Mouse (Mus musculus): ENCODE data around the gene Mgat5. TPM values are rescaled to one million over a fixed set of nuclear protein-coding genes. Genes with fewer than 3 reads are reported as not detected.

Gene Mgat5
- polyA plus RNA-seq, 1 experiment from 2014 or later: 5.9 TPM

GRCm38 (mm10) chr1:127301038-127301437, 96.2 kb downstream of the Mgat5 start:
- Histone ChIP-seq H3K9me3 (no peaks in the 10 kb centered on the region), H3K4me1 (replicated peaks) (no peaks in the 10 kb centered on the region), H3K4me2 (replicated peaks) (no peak overlapping the region), H3K4me3 (replicated peaks) (no peak overlapping the region), H3K9ac (no peak overlapping the region), H3K27me3 (replicated peaks) (no peaks in the 10 kb centered on the region), H3K27ac (no peak overlapping the region), H3K36me3 (no peaks in the 10 kb centered on the region)
- 84% methylated on average over 6 of the region's 6 CpGs for WGBS
- no peak for ATAC-seq

- H3K27ac ChIP-seq: no peak overlapping the region
- H3K4me1 ChIP-seq (replicated peaks): no peaks in the 10 kb centered on the region
- H3K4me3 ChIP-seq (replicated peaks): no peak overlapping the region
- H3K36me3 ChIP-seq: no peaks in the 10 kb centered on the region
- H3K4me2 ChIP-seq (replicated peaks): no peak overlapping the region
- ATAC-seq: no peak
- no peaks in the 10 kb centered on the region for H3K27me3 ChIP-seq (replicated peaks)
- H3K9ac ChIP-seq: no peak overlapping the region
- no peaks in the 10 kb centered on the region for H3K9me3 ChIP-seq
- 80% methylated on average over 2 of the region's 2 CpGs for WGBS
Measured at GRCm38 (mm10) chr1:127302620-127303019, 97.8 kb downstream of the Mgat5 start.

GRCm38 (mm10) chr1:127303791-127304190, 99.0 kb downstream of the Mgat5 start:
- Histone ChIP-seq H3K4me2 (replicated peaks) (no peak overlapping the region), H3K36me3 (no peaks in the 10 kb centered on the region), H3K4me1 (replicated peaks) (no peaks in the 10 kb centered on the region), H3K4me3 (replicated peaks) (no peak overlapping the region), H3K27me3 (replicated peaks) (no peaks in the 10 kb centered on the region), H3K9me3 (no peaks in the 10 kb centered on the region), H3K27ac (no peak overlapping the region), H3K9ac (no peak overlapping the region)
- WGBS: 89% methylated on average over 5 of the region's 5 CpGs
- no peak for ATAC-seq

GRCm38 (mm10) chr1:127304281-127304680, 99.5 kb downstream of the Mgat5 start:
- Histone ChIP-seq H3K9ac (no peak overlapping the region), H3K4me3 (replicated peaks) (no peak overlapping the region), H3K27me3 (replicated peaks) (no peaks in the 10 kb centered on the region), H3K4me1 (replicated peaks) (no peaks in the 10 kb centered on the region), H3K4me2 (replicated peaks) (no peak overlapping the region), H3K27ac (no peak overlapping the region), H3K9me3 (no peaks in the 10 kb centered on the region), H3K36me3 (no peaks in the 10 kb centered on the region)
- no peak for ATAC-seq
- WGBS: 89% methylated on average over 2 of the region's 2 CpGs

GRCm38 (mm10) chr1:127305582-127305981, 100.8 kb downstream of the Mgat5 start:
- Histone ChIP-seq H3K9me3 (no peaks in the 10 kb centered on the region), H3K36me3 (no peaks in the 10 kb centered on the region), H3K27me3 (replicated peaks) (no peaks in the 10 kb centered on the region), H3K4me1 (replicated peaks) (no peaks in the 10 kb centered on the region), H3K9ac (no peak overlapping the region), H3K4me3 (replicated peaks) (no peak overlapping the region), H3K4me2 (replicated peaks) (no peak overlapping the region), H3K27ac (no peak overlapping the region)
- ATAC-seq: no peak
- WGBS: 89% methylated on average over 2 of the region's 2 CpGs

GRCm38 (mm10) chr1:127306024-127306771, 101.4 kb downstream of the Mgat5 start:
- H3K27ac ChIP-seq: no peak overlapping the region
- H3K4me3 ChIP-seq (replicated peaks): no peak overlapping the region
- H3K4me1 ChIP-seq (replicated peaks): no peaks in the 10 kb centered on the region
- ATAC-seq: peak; percentile 28; the same call in 1 of the 2 replicates
- no peak overlapping the region for H3K9ac ChIP-seq
- 78% methylated on average over 20 of the region's 20 CpGs for WGBS
- no peaks in the 10 kb centered on the region for H3K9me3 ChIP-seq
- H3K4me2 ChIP-seq (replicated peaks): no peak overlapping the region
- H3K27me3 ChIP-seq (replicated peaks): no peaks in the 10 kb centered on the region
- H3K36me3 ChIP-seq: no peaks in the 10 kb centered on the region

GRCm38 (mm10) chr1:127307361-127307760, 102.5 kb downstream of the Mgat5 start:
- H3K27me3 ChIP-seq (replicated peaks): no peaks in the 10 kb centered on the region
- 83% methylated on average over 4 of the region's 4 CpGs for WGBS
- H3K36me3 ChIP-seq: no peaks in the 10 kb centered on the region
- H3K9me3 ChIP-seq: no peaks in the 10 kb centered on the region
- H3K27ac ChIP-seq: no peak overlapping the region
- no peak overlapping the region for H3K4me2 ChIP-seq (replicated peaks)
- no peak overlapping the region for H3K9ac ChIP-seq
- H3K4me1 ChIP-seq (replicated peaks): no peaks in the 10 kb centered on the region
- H3K4me3 ChIP-seq (replicated peaks): no peak overlapping the region
- ATAC-seq: no peak

GRCm38 (mm10) chr1:127308207-127308725, 103.5 kb downstream of the Mgat5 start:
- Histone ChIP-seq H3K4me3 (replicated peaks) (no peak overlapping the region), H3K27me3 (replicated peaks) (no peaks in the 10 kb centered on the region), H3K27ac (no peak overlapping the region), H3K4me2 (replicated peaks) (no peak overlapping the region), H3K4me1 (replicated peaks) (no peaks in the 10 kb centered on the region), H3K9ac (no peak overlapping the region), H3K9me3 (no peaks in the 10 kb centered on the region), H3K36me3 (no peaks in the 10 kb centered on the region)
- 61% methylated on average over 7 of the region's 7 CpGs for WGBS
- ATAC-seq: no peak

- WGBS: 85% methylated on average over 13 of the region's 13 CpGs
- Histone ChIP-seq H3K9me3 (no peaks in the 10 kb centered on the region), H3K4me2 (replicated peaks) (no peak overlapping the region), H3K27ac (no peak overlapping the region), H3K27me3 (replicated peaks) (no peaks in the 10 kb centered on the region), H3K4me1 (replicated peaks) (no peaks in the 10 kb centered on the region), H3K4me3 (replicated peaks) (no peak overlapping the region), H3K36me3 (no peaks in the 10 kb centered on the region), H3K9ac (no peak overlapping the region)
- ATAC-seq: no peak
Measured at GRCm38 (mm10) chr1:127308989-127309701, 104.3 kb downstream of the Mgat5 start.

GRCm38 (mm10) chr1:127310011-127310410, 105.2 kb downstream of the Mgat5 start:
- no peaks in the 10 kb centered on the region for H3K27me3 ChIP-seq (replicated peaks)
- no peaks in the 10 kb centered on the region for H3K9me3 ChIP-seq
- no peak overlapping the region for H3K4me3 ChIP-seq (replicated peaks)
- ATAC-seq: no peak
- no peaks in the 10 kb centered on the region; the same call in 1 of the 2 replicates for H3K4me1 ChIP-seq (replicated peaks)
- H3K4me2 ChIP-seq (replicated peaks): no peak overlapping the region
- no peak overlapping the region for H3K9ac ChIP-seq
- H3K36me3 ChIP-seq: no peaks in the 10 kb centered on the region
- no peak overlapping the region for H3K27ac ChIP-seq
- 74% methylated on average over 5 of the region's 5 CpGs for WGBS

- no peak overlapping the region for H3K4me3 ChIP-seq (replicated peaks)
- no peaks in the 10 kb centered on the region for H3K36me3 ChIP-seq
- H3K27ac ChIP-seq: no peak overlapping the region
- H3K4me2 ChIP-seq (replicated peaks): no peak overlapping the region
- no peaks in the 10 kb centered on the region; the same call in 1 of the 2 replicates for H3K4me1 ChIP-seq (replicated peaks)
- 80% methylated on average over 3 of the region's 3 CpGs for WGBS
- H3K9ac ChIP-seq: no peak overlapping the region
- H3K9me3 ChIP-seq: no peaks in the 10 kb centered on the region
- ATAC-seq: no peak
- no peaks in the 10 kb centered on the region for H3K27me3 ChIP-seq (replicated peaks)
Measured at GRCm38 (mm10) chr1:127310703-127311102, 105.9 kb downstream of the Mgat5 start.

GRCm38 (mm10) chr1:127313652-127314350, 109.0 kb downstream of the Mgat5 start:
- Histone ChIP-seq H3K27me3 (replicated peaks) (no peaks in the 10 kb centered on the region), H3K36me3 (no peaks in the 10 kb centered on the region), H3K4me2 (replicated peaks) (no peak overlapping the region), H3K27ac (no peak overlapping the region), H3K9me3 (no peaks in the 10 kb centered on the region), H3K4me3 (replicated peaks) (no peak overlapping the region), H3K9ac (no peak overlapping the region), H3K4me1 (replicated peaks) (no peaks in the 10 kb centered on the region; the same call in 1 of the 2 replicates)
- WGBS: 59% methylated on average over 8 of the region's 8 CpGs
- no peak for ATAC-seq

Data from intestine, embryonic 15.5 days (tissue).